Mouse (Mus musculus): ENCODE results near the gene Ahnak. TPM values are rescaled to one million over a fixed set of nuclear protein-coding genes. Genes with fewer than 3 reads are reported as not detected.

Gene Ahnak
- polyA plus RNA-seq, 1 experiment from 2014 or later = 22.2 TPM

GRCm38 (mm10) chr19:8945251-8945650 lies 43.8 kb upstream of the Ahnak start:
- Histone ChIP-seq H3K4me3 (ENCODE audit: low read depth, low read length) (peak overlapping the region; percentile 28), H3K4me1 (replicated peaks; ENCODE audit: control insufficient read depth, insufficient read depth, low read length) (peaks cover 26% of the 10 kb centered on the region), H3K9me3 (ENCODE audit: control insufficient read depth, low read length) (no peaks in the 10 kb centered on the region), H3K4me2 (ENCODE audit: low read length) (peak overlapping the region; percentile 75), H3K36me3 (ENCODE audit: control insufficient read depth, insufficient read depth, low read length) (peaks cover 51% of the 10 kb centered on the region), H3K27me3 (replicated peaks; ENCODE audit: control insufficient read depth, insufficient read depth, low read length) (no peaks in the 10 kb centered on the region), H3K9ac (ENCODE audit: low read length) (peak overlapping the region; percentile 25), H3K27ac (ENCODE audit: low read depth) (no peak overlapping the region)
- no peak for DNase-seq (ENCODE audit: low spot score)
- no peak for ATAC-seq (replicated peaks; ENCODE audit: low FRiP score, low TSS enrichment, low read depth)
- WGBS = 82% methylated on average over 6 of the region's 6 CpGs

GRCm38 (mm10) chr19:8946929-8947328 lies 42.2 kb upstream of the Ahnak start:
- H3K36me3 ChIP-seq (ENCODE audit: control insufficient read depth, insufficient read depth, low read length) = peaks cover 68% of the 10 kb centered on the region
- H3K27me3 ChIP-seq (replicated peaks; ENCODE audit: control insufficient read depth, insufficient read depth, low read length) = no peaks in the 10 kb centered on the region
- H3K27ac ChIP-seq (ENCODE audit: low read depth) = no peak overlapping the region
- ATAC-seq (replicated peaks; ENCODE audit: low FRiP score, low TSS enrichment, low read depth) (no peak), DNase-seq (ENCODE audit: low spot score) (no peak)
- H3K9ac ChIP-seq (ENCODE audit: low read length) = no peak overlapping the region
- H3K9me3 ChIP-seq (ENCODE audit: control insufficient read depth, low read length) = no peaks in the 10 kb centered on the region
- H3K4me2 ChIP-seq (ENCODE audit: low read length) = no peak overlapping the region
- no peak overlapping the region for H3K4me3 ChIP-seq (ENCODE audit: low read depth, low read length)
- WGBS = 92% methylated on average over 7 of the region's 7 CpGs
- peaks cover 21% of the 10 kb centered on the region for H3K4me1 ChIP-seq (replicated peaks; ENCODE audit: control insufficient read depth, insufficient read depth, low read length)

- DNase-seq (ENCODE audit: low spot score) (no peak), ATAC-seq (replicated peaks; ENCODE audit: low FRiP score, low TSS enrichment, low read depth) (no peak)
- Histone ChIP-seq H3K27me3 (replicated peaks; ENCODE audit: control insufficient read depth, insufficient read depth, low read length) (no peaks in the 10 kb centered on the region), H3K4me2 (ENCODE audit: low read length) (no peak overlapping the region), H3K4me3 (ENCODE audit: low read depth, low read length) (no peak overlapping the region), H3K27ac (ENCODE audit: low read depth) (no peak overlapping the region), H3K9ac (ENCODE audit: low read length) (no peak overlapping the region), H3K4me1 (replicated peaks; ENCODE audit: control insufficient read depth, insufficient read depth, low read length) (peaks cover 16% of the 10 kb centered on the region), H3K36me3 (ENCODE audit: control insufficient read depth, insufficient read depth, low read length) (peaks cover 71% of the 10 kb centered on the region), H3K9me3 (ENCODE audit: control insufficient read depth, low read length) (no peaks in the 10 kb centered on the region)
- 90% methylated on average over 5 of the region's 5 CpGs for WGBS
Measured at GRCm38 (mm10) chr19:8950190-8950589, 38.9 kb upstream of the Ahnak start.

DNA sequence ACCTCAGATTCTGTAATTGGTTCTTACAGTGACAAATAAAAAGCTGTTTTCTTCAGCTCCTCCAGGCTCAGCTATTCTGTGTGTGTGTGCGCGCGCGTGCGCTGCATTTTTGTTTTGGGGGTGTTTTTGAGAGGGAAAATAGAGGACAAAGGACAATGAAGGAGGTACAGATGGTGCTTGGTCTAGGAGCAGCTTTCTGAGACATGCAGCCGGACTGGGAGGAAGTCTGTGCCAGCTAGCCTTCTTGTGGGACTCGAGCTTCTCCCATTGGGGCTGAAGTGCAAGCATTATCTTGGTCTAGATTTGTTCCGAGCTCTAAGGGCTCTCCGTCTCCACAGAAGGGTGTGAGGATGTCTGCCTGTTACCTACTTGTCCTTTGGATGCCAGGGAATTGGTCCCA lies 36.8 kb upstream of the Ahnak start:
- no peak overlapping the region for H3K9ac ChIP-seq (ENCODE audit: low read length)
- H3K4me3 ChIP-seq (ENCODE audit: low read depth, low read length) = no peak overlapping the region
- H3K27ac ChIP-seq (ENCODE audit: low read depth) = no peak overlapping the region
- H3K36me3 ChIP-seq (ENCODE audit: control insufficient read depth, insufficient read depth, low read length) = peaks cover 67% of the 10 kb centered on the region
- DNase-seq (ENCODE audit: low spot score) = no peak
- no peak overlapping the region for H3K4me2 ChIP-seq (ENCODE audit: low read length)
- H3K27me3 ChIP-seq (replicated peaks; ENCODE audit: control insufficient read depth, insufficient read depth, low read length) = no peaks in the 10 kb centered on the region
- H3K9me3 ChIP-seq (ENCODE audit: control insufficient read depth, low read length) = no peaks in the 10 kb centered on the region
- H3K4me1 ChIP-seq (replicated peaks; ENCODE audit: control insufficient read depth, insufficient read depth, low read length) = peaks cover 16% of the 10 kb centered on the region
- 91% methylated on average over 9 of the region's 9 CpGs for WGBS
- ATAC-seq (replicated peaks; ENCODE audit: low FRiP score, low TSS enrichment, low read depth) = no peak

DNA sequence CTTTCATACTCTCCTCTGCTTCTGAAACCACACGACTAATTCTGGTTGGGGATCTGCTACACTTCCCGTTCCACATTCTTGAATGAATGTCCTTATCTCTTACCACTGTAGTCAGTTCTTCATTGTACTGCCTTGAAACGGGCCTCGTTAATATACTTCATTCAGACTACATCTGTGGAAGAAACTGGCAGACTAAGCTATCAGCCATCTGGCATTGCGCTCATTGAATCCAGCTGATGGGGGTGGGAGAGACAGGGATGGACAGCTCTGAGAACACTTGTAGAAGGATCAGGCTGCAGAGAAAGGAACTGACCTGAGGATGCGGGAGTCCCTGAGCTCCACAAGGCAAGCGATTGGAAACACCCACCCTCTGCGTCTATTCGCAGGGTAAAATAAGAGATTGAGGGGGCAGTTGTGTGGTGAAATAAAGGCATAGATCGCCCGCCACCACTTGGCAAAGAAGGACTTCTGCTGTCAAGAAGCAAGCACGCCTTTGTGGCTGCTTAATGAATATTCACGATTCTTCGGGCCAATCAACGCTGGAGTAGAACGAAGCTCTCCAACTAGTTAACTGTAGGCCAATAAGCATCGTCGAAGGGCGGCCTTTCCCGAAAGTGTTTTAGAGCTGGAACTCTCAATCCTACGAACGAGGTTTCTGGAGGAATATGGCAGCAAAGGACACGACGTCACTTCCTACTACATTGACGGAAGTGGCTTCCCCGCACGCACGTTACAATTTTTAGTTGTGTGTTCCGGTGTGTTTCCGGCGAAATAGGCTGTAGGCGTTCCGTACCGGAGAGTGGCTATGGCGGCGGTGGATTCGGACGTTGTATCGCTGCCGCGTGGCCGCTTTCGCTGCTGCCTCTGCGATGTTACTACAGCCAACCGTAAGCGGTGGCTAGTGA lies 35.7 kb upstream of the Ahnak start, which contains the start of gene Tut1:
Gene Tut1 (plus strand): TSS at position 713 of the 905 bp plus-strand sequence.
- peaks cover 64% of the 10 kb centered on the region for H3K36me3 ChIP-seq (ENCODE audit: control insufficient read depth, insufficient read depth, low read length)
- H3K27me3 ChIP-seq (replicated peaks; ENCODE audit: control insufficient read depth, insufficient read depth, low read length) = no peaks in the 10 kb centered on the region
- peak within 1 kb of the TSS; percentile 65 for H3K4me2 ChIP-seq (ENCODE audit: low read length)
- 5% methylated on average over 46 of the region's 46 CpGs for WGBS
- DNase-seq (ENCODE audit: low spot score) (peak; percentile 96), ATAC-seq (replicated peaks; ENCODE audit: low FRiP score, low TSS enrichment, low read depth) (peak; percentile 93)
- peak within 1 kb of the TSS; percentile 57 for H3K4me3 ChIP-seq (ENCODE audit: low read depth, low read length)
- peaks cover 16% of the 10 kb centered on the region for H3K4me1 ChIP-seq (replicated peaks; ENCODE audit: control insufficient read depth, insufficient read depth, low read length)
- H3K9ac ChIP-seq (ENCODE audit: low read length) = peak within 1 kb of the TSS; percentile 71
- H3K9me3 ChIP-seq (ENCODE audit: control insufficient read depth, low read length) = no peaks in the 10 kb centered on the region
- H3K27ac ChIP-seq (ENCODE audit: low read depth) = peak within 1 kb of the TSS; percentile 86

DNA sequence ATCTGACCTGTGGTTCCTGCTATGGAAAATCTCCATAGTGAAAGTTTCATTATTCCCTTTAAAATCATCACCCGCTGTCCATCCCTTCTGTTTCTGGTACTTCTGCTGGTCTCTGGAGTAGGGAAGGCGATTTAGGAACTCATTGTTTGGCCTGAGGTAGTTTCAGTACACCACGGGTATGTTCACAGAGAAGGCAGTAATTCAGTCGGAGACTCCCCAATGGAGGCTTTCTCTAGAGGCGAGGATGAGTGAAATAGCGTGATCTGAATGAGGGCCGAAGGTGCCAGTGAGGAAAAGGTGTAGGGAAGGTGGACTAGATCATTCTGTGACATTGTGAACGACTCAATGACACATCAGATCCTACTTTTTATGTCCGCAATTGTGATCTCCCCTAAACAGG lies 34.9 kb upstream of the Ahnak start:
- Histone ChIP-seq H3K4me1 (replicated peaks; ENCODE audit: control insufficient read depth, insufficient read depth, low read length) (peaks cover 16% of the 10 kb centered on the region), H3K4me3 (ENCODE audit: low read depth, low read length) (peak overlapping the region; percentile 57), H3K27ac (ENCODE audit: low read depth) (peak overlapping the region; percentile 51), H3K36me3 (ENCODE audit: control insufficient read depth, insufficient read depth, low read length) (peaks cover 64% of the 10 kb centered on the region), H3K4me2 (ENCODE audit: low read length) (peak overlapping the region; percentile 65), H3K27me3 (replicated peaks; ENCODE audit: control insufficient read depth, insufficient read depth, low read length) (no peaks in the 10 kb centered on the region), H3K9me3 (ENCODE audit: control insufficient read depth, low read length) (no peaks in the 10 kb centered on the region), H3K9ac (ENCODE audit: low read length) (peak overlapping the region; percentile 71)
- ATAC-seq (replicated peaks; ENCODE audit: low FRiP score, low TSS enrichment, low read depth) = no peak
- 6% methylated on average over 9 of the region's 9 CpGs for WGBS
- no peak for DNase-seq (ENCODE audit: low spot score)

- DNase-seq (ENCODE audit: low spot score) (no peak), ATAC-seq (replicated peaks; ENCODE audit: low FRiP score, low TSS enrichment, low read depth) (no peak)
- Histone ChIP-seq H3K9me3 (ENCODE audit: control insufficient read depth, low read length) (no peaks in the 10 kb centered on the region), H3K4me2 (ENCODE audit: low read length) (no peak overlapping the region), H3K27me3 (replicated peaks; ENCODE audit: control insufficient read depth, insufficient read depth, low read length) (no peaks in the 10 kb centered on the region), H3K9ac (ENCODE audit: low read length) (no peak overlapping the region), H3K4me3 (ENCODE audit: low read depth, low read length) (no peak overlapping the region), H3K4me1 (replicated peaks; ENCODE audit: control insufficient read depth, insufficient read depth, low read length) (peaks cover 8% of the 10 kb centered on the region; the same call in 1 of the 2 replicates), H3K36me3 (ENCODE audit: control insufficient read depth, insufficient read depth, low read length) (peaks cover 84% of the 10 kb centered on the region), H3K27ac (ENCODE audit: low read depth) (no peak overlapping the region)
- 92% methylated on average over 2 of the region's 2 CpGs for WGBS
Measured at GRCm38 (mm10) chr19:8962256-8962655, 26.8 kb upstream of the Ahnak start.

DNA sequence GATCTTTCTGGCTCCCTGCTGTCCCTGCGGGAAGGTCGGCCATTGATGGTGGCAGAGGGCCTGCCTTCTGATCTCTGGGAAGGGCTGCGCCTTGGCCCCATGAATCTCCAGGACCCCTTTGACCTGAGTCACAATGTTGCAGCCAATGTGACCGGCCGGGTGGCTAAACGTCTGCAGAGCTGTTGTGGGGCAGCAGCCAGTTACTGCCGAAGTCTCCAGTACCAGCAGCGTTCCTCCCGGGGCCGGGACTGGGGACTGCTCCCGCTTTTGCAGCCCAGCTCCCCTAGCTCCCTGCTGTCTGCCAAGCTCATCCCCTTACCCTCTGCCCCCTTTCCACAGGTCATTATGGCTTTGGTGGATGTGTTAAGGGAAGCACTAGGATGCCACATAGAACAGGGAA lies 24.0 kb upstream of the Ahnak start:
- DNase-seq (ENCODE audit: low spot score) (no peak), ATAC-seq (replicated peaks; ENCODE audit: low FRiP score, low TSS enrichment, low read depth) (no peak)
- no peak overlapping the region for H3K4me3 ChIP-seq (ENCODE audit: low read depth, low read length)
- no peak overlapping the region for H3K4me2 ChIP-seq (ENCODE audit: low read length)
- H3K36me3 ChIP-seq (ENCODE audit: control insufficient read depth, insufficient read depth, low read length) = peaks cover 77% of the 10 kb centered on the region
- no peak overlapping the region for H3K9ac ChIP-seq (ENCODE audit: low read length)
- H3K27me3 ChIP-seq (replicated peaks; ENCODE audit: control insufficient read depth, insufficient read depth, low read length) = no peaks in the 10 kb centered on the region
- WGBS = 84% methylated on average over 11 of the region's 11 CpGs
- H3K27ac ChIP-seq (ENCODE audit: low read depth) = peak overlapping the region; percentile 91; the same call in 1 of the 2 replicates
- H3K9me3 ChIP-seq (ENCODE audit: control insufficient read depth, low read length) = no peaks in the 10 kb centered on the region
- peaks cover 15% of the 10 kb centered on the region for H3K4me1 ChIP-seq (replicated peaks; ENCODE audit: control insufficient read depth, insufficient read depth, low read length)
